ENCODE assay signal across 19 mouse cellular contexts in genomic region chr4:125134192-125134591, GRCm38 (mm10).
"Had no signal": no experiment of that assay in that cellular context is flagged by ENCODE, and none has a peak within 500 bp of the region (broad histone marks: within the 10 kb centered on the region; RNA-seq: fewer than 3 reads in every experiment).

No protein-coding gene starts in this region.

- H3K9ac ChIP-seq: limb, embryonic 13.5 days; liver, embryonic 14.5 days; liver, postnatal 0 days; lung, embryonic 14.5 days; midbrain, embryonic 12.5 days; midbrain, embryonic 15.5 days; neural tube, embryonic 12.5 days; neural tube, embryonic 15.5 days had no signal

- ATAC-seq: liver, postnatal 0 days; lung, postnatal 0 days; midbrain, embryonic 15.5 days had no signal

- H3K4me3 ChIP-seq: limb, embryonic 10.5 days; limb, embryonic 13.5 days; midbrain, embryonic 12.5 days; midbrain, embryonic 15.5 days; neural tube, embryonic 12.5 days; neural tube, embryonic 15.5 days had no signal

- H3K36me3 ChIP-seq: limb, embryonic 10.5 days; limb, embryonic 13.5 days; midbrain, embryonic 12.5 days; midbrain, embryonic 15.5 days; neural tube, embryonic 12.5 days; neural tube, embryonic 15.5 days had no signal

- H3K27ac ChIP-seq: limb, embryonic 10.5 days; limb, embryonic 13.5 days; liver, embryonic 14.5 days; macrophage; midbrain, embryonic 12.5 days; midbrain, embryonic 15.5 days; neural tube, embryonic 12.5 days; neural tube, embryonic 15.5 days had no signal

- H3K4me1 ChIP-seq: limb, embryonic 13.5 days; midbrain, embryonic 12.5 days; midbrain, embryonic 15.5 days; neural tube, embryonic 12.5 days; neural tube, embryonic 15.5 days had no signal

- H3K27me3 ChIP-seq: midbrain, embryonic 12.5 days; midbrain, embryonic 15.5 days; neural tube, embryonic 15.5 days had no signal

- H3K9me3 ChIP-seq: limb, embryonic 10.5 days; limb, embryonic 13.5 days; midbrain, embryonic 12.5 days; midbrain, embryonic 15.5 days; neural tube, embryonic 12.5 days; neural tube, embryonic 15.5 days had no signal

- H3K4me2 ChIP-seq: limb, embryonic 13.5 days; lung, embryonic 14.5 days; midbrain, embryonic 12.5 days; midbrain, embryonic 15.5 days; neural tube, embryonic 12.5 days; neural tube, embryonic 15.5 days had no signal

- DNase-seq: kidney, adult 9 months; kidney, postnatal 14 days; kidney, postnatal 4 days; liver, postnatal 0 days; lung, embryonic 14.5 days; right cerebral cortex, adult 18-20 months; right cerebral cortex, postnatal 14 days; right cerebral cortex, postnatal 4 days; thymus, adult 18-20 months; thymus, postnatal 36 days had no signal
